Mouse (Mus musculus): ENCODE measurements around the gene Cacna1c.

The Cacna1c gene

GRCm38 (mm10) chr6:118713286-118713685 lies 482.9 kb downstream of the Cacna1c start:
- in situ Hi-C loops (cut with MboI, MseI), result no loop called here

DNA sequence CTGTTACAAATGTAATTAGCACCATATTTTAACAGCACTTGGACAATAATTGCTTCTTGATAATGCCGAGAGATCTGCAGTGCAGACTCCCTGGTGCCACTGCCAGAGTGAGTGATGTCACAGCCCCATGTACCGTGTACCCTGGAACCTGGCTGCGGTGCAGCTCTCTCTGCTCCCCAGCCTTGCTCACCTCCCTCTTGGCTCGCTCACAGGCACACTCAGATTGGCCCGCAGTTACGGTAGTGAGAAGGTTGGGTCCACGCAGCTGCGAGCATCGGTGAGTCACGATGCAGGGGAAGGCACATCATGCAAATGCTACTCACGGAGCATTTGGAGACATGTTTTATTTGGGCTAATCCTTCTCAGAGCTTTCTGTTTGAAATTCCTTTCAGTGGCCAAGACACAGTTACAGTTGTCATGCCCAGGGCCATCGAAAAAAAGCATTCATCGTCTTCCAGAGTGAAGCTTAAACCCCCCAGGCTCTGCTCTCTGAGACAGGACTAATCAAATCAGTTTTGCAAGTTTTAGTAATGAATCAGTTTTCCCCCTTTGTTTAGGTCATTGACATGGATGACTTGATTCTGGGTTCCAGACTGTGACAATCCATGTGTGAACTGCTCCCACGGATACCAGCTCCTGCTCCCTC lies 484.4 kb downstream of the Cacna1c start:
- in situ Hi-C loops (cut with MboI, MseI), result no loop called here

- in situ Hi-C loops (cut with MboI, MseI), result no loop called here
Measured at GRCm38 (mm10) chr6:118707066-118707465, 489.2 kb downstream of the Cacna1c start.

GRCm38 (mm10) chr6:118705840-118706239 lies 490.4 kb downstream of the Cacna1c start:
- in situ Hi-C loops (cut with MboI, MseI), result no loop called here

- in situ Hi-C loops (cut with MboI, MseI), result no loop called here
Measured at GRCm38 (mm10) chr6:118694626-118695025, 501.6 kb downstream of the Cacna1c start.

GRCm38 (mm10) chr6:118689447-118689846 lies 506.8 kb downstream of the Cacna1c start:
- in situ Hi-C loops (cut with MboI, MseI), result no loop called here

- in situ Hi-C loops (cut with MboI, MseI), result no loop called here
Measured at GRCm38 (mm10) chr6:118688856-118689255, 507.4 kb downstream of the Cacna1c start.

- in situ Hi-C loops (cut with MboI, MseI), result no loop called here
Measured at GRCm38 (mm10) chr6:118680814-118681213, 515.4 kb downstream of the Cacna1c start.

DNA sequence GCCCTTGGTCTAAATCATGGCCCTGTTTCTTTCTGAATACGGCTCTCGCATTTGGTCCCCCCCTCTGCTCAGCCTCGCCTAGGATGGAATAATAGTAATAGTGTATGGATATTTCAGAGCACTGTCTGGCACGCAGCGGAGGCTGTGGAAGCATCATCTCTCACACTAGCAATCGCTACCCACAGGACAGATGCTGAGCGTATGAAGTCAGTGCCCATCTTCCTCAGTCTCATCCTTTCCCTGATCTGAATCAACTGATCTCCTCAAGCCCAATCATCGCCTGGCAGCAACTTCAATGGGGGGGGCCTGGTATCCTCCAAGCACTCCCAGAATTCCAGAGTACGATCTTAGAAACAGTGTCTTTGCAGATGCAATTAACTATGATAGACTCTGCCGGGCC lies 518.2 kb downstream of the Cacna1c start:
- in situ Hi-C loops (cut with MboI, MseI), result no loop called here

GRCm38 (mm10) chr6:118677306-118677705 lies 518.9 kb downstream of the Cacna1c start:
- in situ Hi-C loops (cut with MboI, MseI), result no loop called here

DNA sequence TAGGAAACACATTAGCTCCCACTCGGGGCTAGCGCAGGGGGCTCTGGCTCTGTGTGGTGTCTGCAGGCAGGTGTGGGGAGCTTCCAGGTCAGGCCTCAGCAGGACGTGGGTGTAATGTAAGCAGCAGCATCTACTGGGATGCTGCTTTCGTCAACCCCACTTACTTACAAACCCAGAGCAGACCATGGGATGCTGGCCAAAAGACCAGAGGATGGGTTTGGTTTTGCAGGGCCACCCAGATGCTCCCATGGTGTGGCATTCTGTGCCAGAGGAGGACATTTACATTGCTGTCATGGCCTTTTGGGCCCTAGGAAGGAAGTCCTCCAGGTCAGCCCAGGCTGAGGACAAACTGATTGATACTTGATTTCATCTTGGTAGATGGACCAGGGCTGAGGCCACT lies 521.4 kb downstream of the Cacna1c start:
- in situ Hi-C loops (cut with MboI, MseI), result no loop called here

- in situ Hi-C loops (cut with MboI, MseI), result no loop called here
Measured at GRCm38 (mm10) chr6:118673974-118674695, 522.1 kb downstream of the Cacna1c start.

- in situ Hi-C loops (cut with MboI, MseI), result no loop called here
Measured at GRCm38 (mm10) chr6:118653331-118653730, 542.9 kb downstream of the Cacna1c start.

GRCm38 (mm10) chr6:118649121-118649783 lies 547.0 kb downstream of the Cacna1c start:
- in situ Hi-C loops (cut with MboI, MseI), result loop anchor here (10.0 to 25.0 kb wide), 2 partner anchors 456 to 488 kb away; no protein-coding TSS in a partner anchor

DNA sequence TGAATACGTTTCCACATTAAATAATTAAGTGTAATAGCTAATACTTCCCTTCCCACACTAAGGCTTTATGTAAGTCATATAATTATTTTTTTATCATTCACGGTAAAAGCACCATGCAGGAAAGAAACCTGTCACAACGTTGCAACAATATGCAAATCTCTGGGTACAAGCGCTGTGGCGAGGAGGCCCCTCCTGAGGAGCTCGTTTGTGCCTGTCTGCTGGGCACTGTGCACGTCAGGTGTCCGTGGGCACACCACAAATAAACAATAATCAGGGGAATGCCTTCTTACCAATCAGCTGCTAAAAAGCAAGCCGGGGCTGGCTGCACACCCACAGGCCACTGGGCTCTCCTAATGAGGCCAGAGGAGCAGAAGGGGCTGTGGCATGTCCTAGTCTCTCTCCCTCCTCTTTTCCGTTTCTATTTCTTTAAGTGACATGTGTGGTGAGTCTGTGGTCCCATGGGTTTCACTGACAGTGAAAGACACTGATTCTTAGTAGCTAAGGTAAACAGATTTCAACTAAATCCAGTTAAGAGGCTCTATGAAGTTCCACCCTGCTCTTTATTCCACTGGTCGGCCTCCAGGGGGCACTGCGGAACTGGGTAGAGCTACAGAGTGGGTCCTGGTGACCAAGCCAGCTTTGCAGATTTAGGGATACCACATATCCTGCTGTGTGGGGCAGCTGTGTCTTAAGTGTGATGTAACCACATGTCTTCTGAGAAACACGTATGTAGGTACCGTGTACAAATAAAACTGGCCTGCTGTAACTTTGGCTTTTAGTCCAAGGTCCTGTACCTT lies 549.8 kb downstream of the Cacna1c start:
- in situ Hi-C loops (cut with MboI, MseI), result loop anchor here (10.0 to 25.0 kb wide), 2 partner anchors 458 to 491 kb away; no protein-coding TSS in a partner anchor

DNA sequence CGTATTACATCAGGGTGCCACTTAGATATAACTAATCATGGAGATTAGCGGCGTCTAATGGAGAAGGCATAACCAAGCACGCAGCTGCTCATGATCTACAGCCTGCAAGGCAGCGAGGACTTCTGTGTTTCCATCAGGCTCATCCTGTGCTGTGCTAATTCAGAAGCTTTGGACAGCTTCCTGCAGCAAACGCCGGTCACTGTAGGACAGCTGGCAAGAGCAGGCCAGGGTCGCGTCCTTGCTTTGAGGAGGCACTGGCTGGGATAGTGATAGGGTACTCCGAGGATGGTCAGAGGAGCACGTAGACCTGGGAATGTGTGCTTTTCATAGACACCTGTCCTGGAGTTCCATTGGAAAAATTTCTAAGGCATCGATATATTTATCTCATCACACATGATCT lies 551.4 kb downstream of the Cacna1c start:
- in situ Hi-C loops (cut with MboI, MseI), result loop anchor here (10.0 to 25.0 kb wide), 2 partner anchors 460 to 492 kb away; no protein-coding TSS in a partner anchor

GRCm38 (mm10) chr6:118643541-118643940 lies 552.7 kb downstream of the Cacna1c start:
- in situ Hi-C loops (cut with MboI, MseI), result loop anchor here (10.0 to 25.0 kb wide), 2 partner anchors 461 to 494 kb away; no protein-coding TSS in a partner anchor

GRCm38 (mm10) chr6:118641671-118642325 lies 554.4 kb downstream of the Cacna1c start:
- in situ Hi-C loops (cut with MboI, MseI), result loop anchor here (10.0 to 25.0 kb wide), 2 partner anchors 463 to 496 kb away; no protein-coding TSS in a partner anchor

GRCm38 (mm10) chr6:118639816-118640215 lies 556.4 kb downstream of the Cacna1c start:
- in situ Hi-C loops (cut with MboI, MseI), result loop anchor here (10.0 to 25.0 kb wide), 2 partner anchors 465 to 497 kb away; no protein-coding TSS in a partner anchor

- in situ Hi-C loops (cut with MboI, MseI), result loop anchor here in 1 of 2 experiments (25.0 kb wide), 1 partner anchor 498 kb away; no protein-coding TSS in a partner anchor
Measured at GRCm38 (mm10) chr6:118638911-118639310, 557.3 kb downstream of the Cacna1c start.
